Mouse (Mus musculus): Measurements from ENCODE around the gene Ppfibp2. TPM values are rescaled to one million over a fixed set of nuclear protein-coding genes. Genes with fewer than 3 reads are reported as not detected.

Ppfibp2 gene
- polyA plus RNA-seq, 1 experiment = 0.60 TPM

DNA sequence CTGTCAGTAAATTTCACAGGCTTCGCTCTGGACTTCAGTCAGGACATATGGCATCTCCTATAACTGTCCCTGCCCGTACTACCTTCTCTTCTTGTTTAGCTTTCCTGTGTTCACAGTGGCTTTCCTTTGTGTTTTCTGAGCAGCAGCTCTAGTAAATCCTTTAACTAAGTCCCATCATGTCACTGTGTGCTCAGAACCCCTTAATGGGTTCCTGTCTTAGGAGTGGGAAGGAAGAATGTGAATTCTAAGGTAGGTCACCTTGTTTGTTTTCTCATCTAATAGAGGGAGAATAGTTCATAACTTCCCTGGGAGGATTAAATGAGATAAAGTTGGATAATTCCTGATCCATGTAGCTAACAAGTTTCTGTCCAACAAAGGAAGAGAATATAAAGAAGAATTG, 30.1 kb downstream of the Ppfibp2 start, which contains the start of gene 5330417H12Rik:
Gene 5330417H12Rik, minus strand, starts transcription at position 101 of the 400 bp plus-strand sequence.
- H3K36me3 ChIP-seq (ENCODE audit: control insufficient read depth, insufficient read depth) = no peaks in the 10 kb centered on the region
- no peak within 1 kb of the TSS for H3K4me3 ChIP-seq
- H3K27me3 ChIP-seq (ENCODE audit: control insufficient read depth, insufficient read depth, insufficient read length) = no peaks in the 10 kb centered on the region
- no peak within 1 kb of the TSS for H3K4me2 ChIP-seq (ENCODE audit: low read depth)
- no peak within 1 kb of the TSS for H3ac ChIP-seq (ENCODE audit: control insufficient read depth, insufficient read length)
- no peaks in the 10 kb centered on the region for H3K79me2 ChIP-seq (ENCODE audit: control insufficient read depth, insufficient read depth)
- TF ChIP-seq MYOG (IDR thresholded peaks at IDR 0.05; ENCODE audit: control insufficient read depth in 1 of 3, insufficient read depth in 1 of 3, insufficient read length in 2 of 3, low read depth in 2 of 3) = no peak
- no peak for TF ChIP-seq USF1 (IDR thresholded peaks at IDR 0.05; ENCODE audit: low read depth)
- no peak for TF ChIP-seq MYOD1 (IDR thresholded peaks at IDR 0.05; ENCODE audit: control insufficient read depth in 1 of 3, insufficient read length in 2 of 3, low read depth in 2 of 3)
- no peak for TF ChIP-seq E2F4 (IDR thresholded peaks at IDR 0.05; ENCODE audit: insufficient read depth)
- TF ChIP-seq TCF12 (IDR thresholded peaks at IDR 0.05; ENCODE audit: insufficient read depth, poor library complexity, severe bottlenecking) = no peak
- TF ChIP-seq POLR2A (IDR thresholded peaks at IDR 0.05; ENCODE audit: insufficient read length, low read depth) = no peak
- TF ChIP-seq MAX (IDR thresholded peaks at IDR 0.05; ENCODE audit: low read depth) = no peak

DNA sequence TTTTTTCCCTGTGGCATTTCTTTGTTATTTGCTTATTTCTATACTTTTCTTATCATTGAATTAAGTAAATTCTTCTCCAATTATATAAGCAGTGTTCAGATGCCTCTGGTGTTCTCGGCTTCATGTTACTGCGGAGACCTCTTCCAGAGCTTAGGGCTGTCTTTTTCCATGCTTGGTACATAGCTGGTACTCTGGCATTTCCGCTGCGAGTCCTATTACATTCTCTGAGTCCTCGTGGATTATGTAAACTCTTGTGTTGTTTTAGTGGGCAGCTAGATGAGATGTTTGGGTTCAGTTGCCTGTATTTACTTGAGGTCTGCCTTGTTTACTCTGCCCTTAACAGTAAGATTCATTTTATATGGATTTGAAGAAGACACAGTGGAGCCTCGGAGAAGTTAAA, 30.8 kb downstream of the Ppfibp2 start:
- H3ac ChIP-seq (ENCODE audit: control insufficient read depth, insufficient read length) = no peak overlapping the region
- no peaks in the 10 kb centered on the region for H3K27me3 ChIP-seq (ENCODE audit: control insufficient read depth, insufficient read depth, insufficient read length)
- no peak overlapping the region for H3K4me3 ChIP-seq
- no peak overlapping the region for H3K4me2 ChIP-seq (ENCODE audit: low read depth)
- H3K79me2 ChIP-seq (ENCODE audit: control insufficient read depth, insufficient read depth) = no peaks in the 10 kb centered on the region
- no peaks in the 10 kb centered on the region for H3K36me3 ChIP-seq (ENCODE audit: control insufficient read depth, insufficient read depth)
- TF ChIP-seq POLR2AphosphoS2 (IDR thresholded peaks at IDR 0.05; ENCODE audit: insufficient read length, low read depth) (no peak), POLR2A (IDR thresholded peaks at IDR 0.05; ENCODE audit: insufficient read length, low read depth) (no peak), REST (IDR thresholded peaks at IDR 0.05; ENCODE audit: insufficient read depth, insufficient read length) (no peak), E2F4 (IDR thresholded peaks at IDR 0.05; ENCODE audit: insufficient read depth) (no peak), USF1 (IDR thresholded peaks at IDR 0.05; ENCODE audit: low read depth) (no peak), SRF (IDR thresholded peaks at IDR 0.05; ENCODE audit: control insufficient read depth, insufficient read length, low read depth) (no peak), MYOG (IDR thresholded peaks at IDR 0.05; ENCODE audit: control insufficient read depth in 1 of 3, insufficient read depth in 1 of 3, insufficient read length in 2 of 3, low read depth in 2 of 3) (no peak), TCF12 (IDR thresholded peaks at IDR 0.05; ENCODE audit: insufficient read depth, poor library complexity, severe bottlenecking) (no peak), CEBPB (IDR thresholded peaks at IDR 0.05; ENCODE audit: insufficient read depth, poor library complexity, severe bottlenecking) (no peak)

DNA sequence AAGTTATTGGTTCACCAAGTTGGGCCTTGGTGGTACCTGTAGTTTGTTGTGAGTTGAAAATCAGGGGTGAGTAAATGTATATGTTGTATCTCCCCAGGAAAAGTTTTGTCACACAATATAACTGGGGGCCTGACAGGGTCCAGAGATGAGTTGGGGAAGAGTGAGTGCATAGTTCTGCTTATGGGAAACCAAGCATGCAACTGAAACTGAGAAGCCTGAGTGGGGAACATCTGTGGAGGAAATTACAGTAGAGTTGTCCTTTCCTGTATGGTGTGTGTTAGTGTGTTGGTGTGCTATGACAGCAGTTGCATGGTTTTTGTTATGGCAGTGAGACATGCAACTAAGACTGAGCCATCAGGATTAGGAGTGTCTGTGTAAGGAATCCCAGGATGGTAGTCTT, 33.4 kb downstream of the Ppfibp2 start:
- Histone ChIP-seq H3K27me3 (ENCODE audit: control insufficient read depth, insufficient read depth, insufficient read length) (no peaks in the 10 kb centered on the region), H3K36me3 (ENCODE audit: control insufficient read depth, insufficient read depth) (no peaks in the 10 kb centered on the region), H3K79me2 (ENCODE audit: control insufficient read depth, insufficient read depth) (no peaks in the 10 kb centered on the region), H3K4me2 (ENCODE audit: low read depth) (no peak overlapping the region), H3K4me3 (no peak overlapping the region), H3ac (ENCODE audit: control insufficient read depth, insufficient read length) (no peak overlapping the region)
- TF ChIP-seq POLR2AphosphoS2 (IDR thresholded peaks at IDR 0.05; ENCODE audit: insufficient read length, low read depth) = no peak
- no peak for TF ChIP-seq REST (IDR thresholded peaks at IDR 0.05; ENCODE audit: insufficient read depth, insufficient read length)
- TF ChIP-seq USF1 (IDR thresholded peaks at IDR 0.05; ENCODE audit: low read depth) = no peak
- TF ChIP-seq E2F4 (IDR thresholded peaks at IDR 0.05; ENCODE audit: insufficient read depth) = no peak
- no peak for TF ChIP-seq POLR2A (IDR thresholded peaks at IDR 0.05; ENCODE audit: insufficient read length, low read depth)
- TF ChIP-seq MYOG (IDR thresholded peaks at IDR 0.05; ENCODE audit: control insufficient read depth in 1 of 3, insufficient read depth in 1 of 3, insufficient read length in 2 of 3, low read depth in 2 of 3) = no peak
- TF ChIP-seq MAX (IDR thresholded peaks at IDR 0.05; ENCODE audit: low read depth) = no peak
- no peak for TF ChIP-seq TCF3 (IDR thresholded peaks at IDR 0.05; ENCODE audit: insufficient read length, low read depth)
- no peak for TF ChIP-seq CEBPB (IDR thresholded peaks at IDR 0.05; ENCODE audit: insufficient read depth, poor library complexity, severe bottlenecking)
- TF ChIP-seq TCF12 (IDR thresholded peaks at IDR 0.05; ENCODE audit: insufficient read depth, poor library complexity, severe bottlenecking) = no peak
- no peak for TF ChIP-seq SRF (IDR thresholded peaks at IDR 0.05; ENCODE audit: control insufficient read depth, insufficient read length, low read depth)
- no peak for TF ChIP-seq MYOD1 (IDR thresholded peaks at IDR 0.05; ENCODE audit: control insufficient read depth in 1 of 3, insufficient read length in 2 of 3, low read depth in 2 of 3)

DNA sequence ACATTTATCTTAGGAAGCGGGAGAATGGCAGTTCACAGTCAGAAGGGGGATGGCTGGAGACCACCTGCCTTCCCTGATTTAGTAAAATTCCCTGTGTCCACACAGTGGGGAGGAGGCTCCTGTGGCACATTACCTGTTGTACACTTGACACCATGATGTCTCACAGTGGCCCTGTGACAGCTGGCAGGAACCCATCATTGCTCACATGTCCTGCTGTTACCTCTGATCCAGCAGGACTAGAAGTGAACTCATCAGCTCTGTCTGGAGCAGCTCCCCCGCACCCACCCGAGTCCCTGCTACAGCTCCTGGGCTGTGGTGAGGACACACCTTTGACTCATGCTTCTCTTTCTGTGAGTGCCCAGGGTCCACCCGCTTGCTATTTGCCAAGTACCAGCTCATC, 38.2 kb downstream of the Ppfibp2 start:
- Histone ChIP-seq H3K79me2 (ENCODE audit: control insufficient read depth, insufficient read depth) (no peaks in the 10 kb centered on the region), H3K27me3 (ENCODE audit: control insufficient read depth, insufficient read depth, insufficient read length) (no peaks in the 10 kb centered on the region)
- TF ChIP-seq CEBPB (IDR thresholded peaks at IDR 0.05; ENCODE audit: insufficient read depth, poor library complexity, severe bottlenecking) = no peak
- TF ChIP-seq MAX (IDR thresholded peaks at IDR 0.05; ENCODE audit: low read depth) = no peak
- no peak for TF ChIP-seq TCF3 (IDR thresholded peaks at IDR 0.05; ENCODE audit: insufficient read length, low read depth)
- no peak for TF ChIP-seq REST (IDR thresholded peaks at IDR 0.05; ENCODE audit: insufficient read depth, insufficient read length)
- TF ChIP-seq MYOD1 (IDR thresholded peaks at IDR 0.05; ENCODE audit: control insufficient read depth in 1 of 3, insufficient read length in 2 of 3, low read depth in 2 of 3) = no peak
- TF ChIP-seq POLR2AphosphoS2 (IDR thresholded peaks at IDR 0.05; ENCODE audit: insufficient read length, low read depth) = no peak
- TF ChIP-seq TCF12 (IDR thresholded peaks at IDR 0.05; ENCODE audit: insufficient read depth, poor library complexity, severe bottlenecking) = no peak
- no peak for TF ChIP-seq POLR2A (IDR thresholded peaks at IDR 0.05; ENCODE audit: insufficient read length, low read depth)
- no peak for TF ChIP-seq E2F4 (IDR thresholded peaks at IDR 0.05; ENCODE audit: insufficient read depth)
- no peak for TF ChIP-seq MYOG (IDR thresholded peaks at IDR 0.05; ENCODE audit: control insufficient read depth in 1 of 3, insufficient read depth in 1 of 3, insufficient read length in 2 of 3, low read depth in 2 of 3)
- TF ChIP-seq SRF (IDR thresholded peaks at IDR 0.05; ENCODE audit: control insufficient read depth, insufficient read length, low read depth) = no peak
- no peak for TF ChIP-seq USF1 (IDR thresholded peaks at IDR 0.05; ENCODE audit: low read depth)

DNA sequence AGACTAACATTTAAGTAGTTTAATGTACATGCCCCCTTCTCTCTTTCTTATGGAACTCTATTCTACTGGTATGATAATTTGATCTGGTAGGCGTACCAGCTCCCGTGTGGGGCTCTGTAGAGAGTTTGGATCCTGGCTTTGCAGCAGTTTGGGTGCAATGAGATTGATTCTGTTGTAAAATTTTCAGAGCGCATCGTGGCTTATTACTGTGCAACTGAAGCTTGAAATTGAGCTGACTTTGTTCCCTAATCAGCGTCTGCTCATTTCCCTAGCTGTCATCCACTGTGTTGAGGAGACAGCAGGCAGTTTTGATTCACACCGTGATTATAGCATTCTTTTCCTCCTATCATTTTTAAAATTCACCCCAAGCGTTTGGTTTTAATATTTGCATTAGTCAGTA, 42.4 kb downstream of the Ppfibp2 start:
- TF ChIP-seq POLR2AphosphoS2 (IDR thresholded peaks at IDR 0.05; ENCODE audit: insufficient read length, low read depth) = no peak
- TF ChIP-seq REST (IDR thresholded peaks at IDR 0.05; ENCODE audit: insufficient read depth, insufficient read length) = no peak
- no peak for TF ChIP-seq TCF12 (IDR thresholded peaks at IDR 0.05; ENCODE audit: insufficient read depth, poor library complexity, severe bottlenecking)
- TF ChIP-seq MYOD1 (IDR thresholded peaks at IDR 0.05; ENCODE audit: control insufficient read depth in 1 of 3, insufficient read length in 2 of 3, low read depth in 2 of 3) = no peak
- TF ChIP-seq MAX (IDR thresholded peaks at IDR 0.05; ENCODE audit: low read depth) = no peak
- TF ChIP-seq POLR2A (IDR thresholded peaks at IDR 0.05; ENCODE audit: insufficient read length, low read depth) = no peak
- TF ChIP-seq CEBPB (IDR thresholded peaks at IDR 0.05; ENCODE audit: insufficient read depth, poor library complexity, severe bottlenecking) = no peak
- TF ChIP-seq TCF3 (IDR thresholded peaks at IDR 0.05; ENCODE audit: insufficient read length, low read depth) = no peak
- no peak for TF ChIP-seq E2F4 (IDR thresholded peaks at IDR 0.05; ENCODE audit: insufficient read depth)
- Histone ChIP-seq H3K27me3 (ENCODE audit: control insufficient read depth, insufficient read depth, insufficient read length) (no peaks in the 10 kb centered on the region), H3K36me3 (ENCODE audit: control insufficient read depth, insufficient read depth) (no peaks in the 10 kb centered on the region), H3K4me3 (no peak overlapping the region), H3K4me2 (ENCODE audit: low read depth) (no peak overlapping the region), H3ac (ENCODE audit: control insufficient read depth, insufficient read length) (no peak overlapping the region), H3K79me2 (ENCODE audit: control insufficient read depth, insufficient read depth) (no peaks in the 10 kb centered on the region)

More for the DNA sequence above, 38.2 kb downstream of the Ppfibp2 start:
- H3K36me3 ChIP-seq (ENCODE audit: control insufficient read depth, insufficient read depth) = no peaks in the 10 kb centered on the region
- H3K4me2 ChIP-seq (ENCODE audit: low read depth) = no peak overlapping the region
- no peak overlapping the region for H3ac ChIP-seq (ENCODE audit: control insufficient read depth, insufficient read length)
- no peak overlapping the region for H3K4me3 ChIP-seq
